Mouse (Mus musculus): Measurements from ENCODE around the gene Boll. TPM values are rescaled to one million over a fixed set of nuclear protein-coding genes. Genes with fewer than 3 reads are reported as not detected.
A peak's percentile ranks its signal among the peaks of the same experiment; 100 is the strongest.

The Boll gene
- total and polyA plus RNA-seq, 3 experiments: not detected

- in situ Hi-C loops (cut with MboI; ENCODE audit: low pct_ligation_motif_present, low pct_unique_long_range_greater_than_20kb, low sequenced_read_pairs) (no loop called here), dilution Hi-C loops (cut with MboI; ENCODE audit: extremely low pct_ligation_motif_present, extremely low pct_unique_long_range_greater_than_20kb, low sequenced_read_pairs) (no loop called here)
- Histone ChIP-seq H3K36me3 (replicated peaks in 1 of 2; ENCODE audit: control insufficient read depth in 1 of 2, insufficient read depth in 1 of 2, low read length in 1 of 2) (no peaks in the 10 kb centered on the region), H3K79me2 (replicated peaks; ENCODE audit: control insufficient read depth, extremely low read depth, insufficient read depth, poor library complexity, severe bottlenecking) (no peaks in the 10 kb centered on the region), H3K4me3 (replicated peaks in 1 of 3; ENCODE audit: low read depth in 2 of 3, low read length in 2 of 3, poor library complexity in 1 of 3) (no peak overlapping the region), H3K9me3 (replicated peaks; ENCODE audit: low read length) (no peaks in the 10 kb centered on the region), H3K9ac (ENCODE audit: insufficient read depth, low read depth) (no peak overlapping the region), H3K4me1 (ENCODE audit: control insufficient read depth in 1 of 2, insufficient read depth in 2 of 2) (no peaks in the 10 kb centered on the region), H3K27ac (ENCODE audit: insufficient read depth, low read depth) (no peak overlapping the region), H3K27me3 (replicated peaks) (no peaks in the 10 kb centered on the region), H3K4me2 (ENCODE audit: insufficient read depth, low read depth, poor library complexity, severe bottlenecking) (no peak overlapping the region)
- no peak for DNase-seq (ENCODE audit: extremely low read depth)
- TF ChIP-seq GABPA (IDR thresholded peaks at IDR 0.05; ENCODE audit: insufficient replicate concordance, low read depth, low read length): no peak
- TF ChIP-seq TCF12 (IDR thresholded peaks at IDR 0.05; ENCODE audit: low read depth, low read length): no peak
- TF ChIP-seq ELF1 (IDR thresholded peaks at IDR 0.05; ENCODE audit: low read depth, low read length): peak; percentile 50; the same call in 1 of the 2 replicates
- no peak for TF ChIP-seq PAX5 (IDR thresholded peaks at IDR 0.05; ENCODE audit: low read length)
- TF ChIP-seq RAD21 (IDR thresholded peaks at IDR 0.05; ENCODE audit: low read depth, low read length): peak; percentile 55
- no peak for TF ChIP-seq TBP (conservative IDR thresholded peaks at IDR 0.05; ENCODE audit: low read depth, low read length)
- peak in 1 of 2 experiments; percentile 51; a peak in 2 of 4 replicates for TF ChIP-seq CTCF (conservative IDR thresholded peaks at IDR 0.05 in 1 of 2, IDR thresholded peaks at IDR 0.05 in 1 of 2; ENCODE audit: low read depth in 2 of 2, low read length in 2 of 2)
- no peak for TF ChIP-seq USF1 (IDR thresholded peaks at IDR 0.05; ENCODE audit: low read depth, low read length)
- no peak for TF ChIP-seq SIN3A (IDR thresholded peaks at IDR 0.05; ENCODE audit: low read length)
Measured at GRCm38 (mm10) chr1:55265447-55265846, 97.8 kb downstream of the Boll start.

- Histone ChIP-seq H3K27ac (ENCODE audit: insufficient read depth, low read depth) (no peak overlapping the region), H3K79me2 (replicated peaks; ENCODE audit: control insufficient read depth, extremely low read depth, insufficient read depth, poor library complexity, severe bottlenecking) (no peaks in the 10 kb centered on the region), H3K9ac (ENCODE audit: insufficient read depth, low read depth) (no peak overlapping the region), H3K36me3 (replicated peaks in 1 of 2; ENCODE audit: control insufficient read depth in 1 of 2, insufficient read depth in 1 of 2, low read length in 1 of 2) (no peaks in the 10 kb centered on the region), H3K4me2 (ENCODE audit: insufficient read depth, low read depth, poor library complexity, severe bottlenecking) (no peak overlapping the region), H3K4me3 (replicated peaks in 1 of 3; ENCODE audit: low read depth in 2 of 3, low read length in 2 of 3, poor library complexity in 1 of 3) (no peak overlapping the region), H3K27me3 (replicated peaks) (no peaks in the 10 kb centered on the region), H3K4me1 (ENCODE audit: control insufficient read depth in 1 of 2, insufficient read depth in 2 of 2) (no peaks in the 10 kb centered on the region), H3K9me3 (replicated peaks; ENCODE audit: low read length) (no peaks in the 10 kb centered on the region)
- in situ Hi-C loops (cut with MboI; ENCODE audit: low pct_ligation_motif_present, low pct_unique_long_range_greater_than_20kb, low sequenced_read_pairs): no loop called here
- no peak for DNase-seq (ENCODE audit: extremely low read depth)
- TF ChIP-seq RAD21 (IDR thresholded peaks at IDR 0.05; ENCODE audit: low read depth, low read length) (no peak), CTCF (conservative IDR thresholded peaks at IDR 0.05 in 1 of 2, IDR thresholded peaks at IDR 0.05 in 1 of 2; ENCODE audit: low read depth in 2 of 2, low read length in 2 of 2) (no peak), GABPA (IDR thresholded peaks at IDR 0.05; ENCODE audit: insufficient replicate concordance, low read depth, low read length) (no peak), MEF2A (IDR thresholded peaks at IDR 0.05; ENCODE audit: borderline replicate concordance, low read depth, low read length) (no peak), KAT2A (IDR thresholded peaks at IDR 0.05; ENCODE audit: insufficient replicate concordance, low read length) (no peak), MYC (IDR thresholded peaks at IDR 0.05; ENCODE audit: low read depth, low read length) (no peak)
- dilution Hi-C loops (cut with MboI; ENCODE audit: extremely low pct_ligation_motif_present, extremely low pct_unique_long_range_greater_than_20kb, low sequenced_read_pairs): no loop called here
Measured at GRCm38 (mm10) chr1:55264385-55264784, 98.9 kb downstream of the Boll start.

GRCm38 (mm10) chr1:55246374-55246773, 116.9 kb downstream of the Boll start:
- in situ Hi-C loops (cut with MboI; ENCODE audit: low pct_ligation_motif_present, low pct_unique_long_range_greater_than_20kb, low sequenced_read_pairs): no loop called here
- dilution Hi-C loops (cut with MboI; ENCODE audit: extremely low pct_ligation_motif_present, extremely low pct_unique_long_range_greater_than_20kb, low sequenced_read_pairs): no loop called here
- no peak for DNase-seq (ENCODE audit: extremely low read depth)

More at GRCm38 (mm10) chr1:55246374-55246773, 116.9 kb downstream of the Boll start:
- Histone ChIP-seq H3K4me1 (ENCODE audit: control insufficient read depth in 1 of 2, insufficient read depth in 2 of 2) (peaks cover 0 to 17% of the 10 kb centered on the region in 2 experiments; a peak in 2 of 4 replicates), H3K4me2 (ENCODE audit: insufficient read depth, low read depth, poor library complexity, severe bottlenecking) (no peak overlapping the region), H3K27me3 (replicated peaks) (no peaks in the 10 kb centered on the region), H3K79me2 (replicated peaks; ENCODE audit: control insufficient read depth, extremely low read depth, insufficient read depth, poor library complexity, severe bottlenecking) (peaks cover 16% of the 10 kb centered on the region; the same call in 1 of the 2 replicates), H3K9me3 (replicated peaks; ENCODE audit: low read length) (peaks cover 2% of the 10 kb centered on the region), H3K27ac (ENCODE audit: insufficient read depth, low read depth) (no peak overlapping the region), H3K9ac (ENCODE audit: insufficient read depth, low read depth) (no peak overlapping the region), H3K4me3 (replicated peaks in 1 of 3; ENCODE audit: low read depth in 2 of 3, low read length in 2 of 3, poor library complexity in 1 of 3) (no peak overlapping the region), H3K36me3 (replicated peaks in 1 of 2; ENCODE audit: control insufficient read depth in 1 of 2, insufficient read depth in 1 of 2, low read length in 1 of 2) (peaks cover 0 to 23% of the 10 kb centered on the region in 2 experiments)
- TF ChIP-seq ELF1 (IDR thresholded peaks at IDR 0.05; ENCODE audit: low read depth, low read length): no peak
- TF ChIP-seq BHLHE40 (IDR thresholded peaks at IDR 0.05; ENCODE audit: low read depth, low read length): no peak

All from CH12.LX (cell line).